Mouse (Mus musculus): ENCODE measurements around the gene Defb28.

The Defb28 gene

DNA sequence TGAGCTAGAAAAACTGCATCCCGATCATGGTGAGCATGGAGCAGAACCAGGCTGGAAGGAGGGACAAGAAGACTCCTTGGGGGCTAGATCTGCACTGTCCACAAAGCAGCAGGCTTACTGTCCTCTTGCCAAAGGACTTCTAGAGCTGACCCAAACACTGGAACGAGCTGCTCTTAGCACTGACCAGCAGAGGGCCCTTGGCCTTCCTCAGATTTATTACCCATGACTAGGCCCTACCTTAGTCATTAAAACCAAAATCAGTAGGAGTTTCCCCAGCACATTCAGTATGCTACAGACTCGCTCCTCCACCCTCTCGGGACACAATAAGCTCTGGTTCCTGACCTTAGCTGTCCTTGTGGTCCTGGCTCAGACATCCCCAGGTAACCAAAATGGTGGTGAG is at the start of gene Defb28:
Gene Defb28 (plus strand): TSS at position 275 of the 400 bp plus-strand sequence.
- DNase-seq (ENCODE audit: low spot score in 2 of 2): no peak

DNA sequence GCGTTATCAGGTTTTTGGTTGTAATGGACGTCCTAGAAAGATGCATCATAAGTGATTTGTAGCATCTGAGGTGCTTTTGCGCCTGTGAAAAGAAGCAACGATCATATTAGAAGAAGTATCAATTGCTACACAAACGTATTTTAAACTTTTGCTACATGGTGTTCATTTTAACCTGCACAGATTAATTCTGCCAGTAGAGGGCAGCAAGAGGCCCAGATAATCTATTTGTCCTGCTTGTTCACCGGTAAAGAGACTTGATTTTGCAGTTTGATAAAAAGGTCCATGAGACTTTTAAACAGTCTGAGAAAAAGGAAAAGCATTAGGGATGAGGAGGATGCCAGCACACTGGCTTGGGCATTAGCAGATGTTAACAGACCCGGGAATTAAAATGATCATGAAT is 47.1 kb upstream of the Defb28 start:
- DNase-seq (ENCODE audit: low spot score in 2 of 2): peak in 1 of 2 experiments; percentile 6

DNA sequence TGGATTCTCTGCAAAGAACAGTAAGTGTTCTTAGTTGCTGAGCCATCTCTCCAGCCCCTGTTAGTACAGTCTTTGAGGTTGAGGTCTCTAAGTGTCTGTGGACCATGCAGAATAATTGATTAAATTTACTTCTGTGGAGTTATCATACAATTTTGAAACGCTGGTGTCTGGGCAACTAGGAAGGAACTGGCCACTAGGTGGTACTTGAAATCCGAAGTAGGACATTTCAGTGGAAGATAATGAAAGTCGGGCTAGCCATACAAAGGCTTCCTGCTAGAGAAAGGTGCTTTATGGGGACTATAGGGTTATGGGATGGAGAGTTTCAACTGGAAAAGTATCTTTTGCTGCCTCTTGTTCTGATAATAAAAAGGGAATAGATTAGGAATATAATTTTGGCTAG is 45.6 kb upstream of the Defb28 start:
- DNase-seq (ENCODE audit: low spot score in 2 of 2): no peak

DNA sequence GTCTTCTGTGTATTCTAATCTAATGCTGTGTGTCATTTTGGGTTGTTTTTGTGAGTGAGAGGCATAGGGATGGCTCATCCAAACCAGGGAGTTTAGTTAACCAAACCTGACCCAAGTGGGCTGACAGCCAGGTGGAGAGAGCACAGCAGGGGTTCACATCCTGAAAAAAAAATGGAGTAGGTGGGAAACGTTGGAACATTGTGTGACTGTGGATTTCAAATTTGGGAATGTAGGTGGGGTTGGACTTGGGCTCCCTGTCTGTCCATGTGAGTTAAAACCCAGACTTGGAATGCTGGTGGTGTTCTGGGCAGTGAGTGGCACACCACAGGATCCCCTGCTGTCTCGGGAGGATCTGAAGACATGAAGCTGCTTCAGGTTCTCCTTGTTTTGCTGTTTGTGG is 41.3 kb upstream of the Defb28 start, which contains the start of gene Defb20:
Gene Defb20 (plus strand): TSS at position 301 of the 400 bp plus-strand sequence.
- DNase-seq (ENCODE audit: low spot score in 2 of 2): no peak

DNA sequence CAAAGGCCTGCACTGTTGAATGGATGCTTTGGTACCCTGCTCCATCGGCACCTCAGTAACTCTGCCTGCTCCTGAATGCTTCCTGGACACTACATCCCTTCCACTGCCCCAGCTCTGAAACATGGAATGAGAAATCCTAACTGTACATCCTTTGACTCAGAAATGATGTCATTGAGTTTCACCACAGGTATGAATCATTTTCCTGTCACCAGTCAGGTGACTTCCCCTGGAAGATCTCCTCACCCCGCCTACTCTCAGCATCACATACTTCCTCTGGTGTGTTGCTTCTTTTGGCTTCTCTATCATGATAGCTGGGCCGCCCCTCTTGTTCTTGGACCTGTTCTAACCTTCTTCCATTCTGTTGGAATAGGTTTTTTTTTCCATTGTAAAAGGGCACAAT is 37.2 kb upstream of the Defb28 start:
- DNase-seq (ENCODE audit: low spot score in 2 of 2): no peak

DNA sequence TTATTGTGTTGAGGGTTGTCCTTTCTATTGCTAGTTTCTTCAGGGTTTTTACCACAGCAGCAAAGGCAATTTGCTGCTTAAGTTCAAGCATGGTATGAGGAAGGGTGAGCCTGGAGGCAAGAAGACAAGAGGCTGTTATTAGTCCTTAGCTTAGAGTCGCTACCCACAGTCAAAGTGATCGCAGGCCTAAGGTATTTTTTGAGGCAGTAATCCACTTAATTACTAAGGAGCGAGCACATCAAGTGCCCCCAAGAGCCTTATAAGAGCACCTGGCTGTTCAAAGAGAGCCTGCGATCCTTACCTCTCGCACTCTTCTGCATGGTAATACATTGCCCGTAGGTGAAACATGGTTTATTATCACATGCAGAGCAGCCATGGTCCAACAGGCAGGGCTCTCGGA is 36.3 kb upstream of the Defb28 start:
- DNase-seq (ENCODE audit: low spot score in 2 of 2): no peak

DNA sequence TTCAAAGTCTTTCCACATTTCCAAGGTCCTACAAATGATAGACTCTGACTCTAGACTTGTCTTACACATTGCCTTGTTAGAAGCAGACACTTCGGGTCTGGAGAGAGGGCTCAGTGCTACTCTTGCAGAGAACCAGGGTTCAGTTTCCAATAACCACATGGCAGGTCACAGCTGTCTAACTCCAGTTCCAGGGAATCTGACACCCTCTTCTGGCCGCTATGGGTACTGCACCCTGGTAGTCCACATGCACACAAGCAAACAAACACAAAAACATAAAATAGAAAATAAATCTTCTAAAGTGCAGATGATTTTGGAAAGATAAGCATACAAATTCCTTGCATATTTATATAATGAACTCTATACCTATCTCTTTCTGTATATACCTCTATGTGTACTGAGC is 31.0 kb upstream of the Defb28 start:
- DNase-seq (ENCODE audit: low spot score in 2 of 2): no peak

DNA sequence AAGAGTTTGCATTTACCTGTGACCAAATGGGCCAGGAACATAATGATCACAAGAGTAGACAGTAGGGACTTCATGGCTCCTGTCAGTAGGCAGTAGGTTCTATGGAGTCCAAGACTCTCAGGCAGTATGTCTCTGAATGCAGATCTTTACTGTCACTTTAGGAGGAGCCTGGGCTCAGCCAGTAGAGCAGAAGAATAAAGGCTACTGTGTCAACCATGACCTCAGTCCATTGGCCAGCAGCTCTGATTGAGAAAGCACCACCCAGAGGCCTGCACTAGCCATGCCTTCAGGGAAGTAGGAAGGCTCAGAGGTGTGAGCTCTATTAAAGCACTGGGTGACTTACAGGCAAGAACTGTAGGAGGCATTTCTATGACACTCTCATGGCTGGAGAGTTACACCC is 28.0 kb upstream of the Defb28 start, which contains the start of gene Defb22:
Gene Defb22 (minus strand): TSS at position 101 of the 400 bp plus-strand sequence.
- DNase-seq (ENCODE audit: low spot score in 2 of 2): no peak

DNA sequence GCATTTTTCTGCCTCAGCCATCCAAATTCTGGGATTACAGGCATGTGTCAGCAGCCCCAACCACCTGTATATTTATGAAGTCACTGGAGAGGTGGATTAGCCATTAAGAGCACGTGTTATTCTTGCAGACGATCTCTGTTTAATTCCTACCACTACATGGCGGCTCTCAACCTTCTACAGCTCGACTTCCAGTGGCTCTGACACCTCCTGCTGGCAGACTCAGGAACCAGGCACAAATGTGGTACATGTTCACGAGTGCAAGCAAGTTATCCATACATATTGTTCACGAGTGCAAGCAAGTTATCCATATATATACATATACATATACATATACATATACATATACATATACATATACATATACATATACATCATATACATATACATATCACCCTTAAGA is 24.9 kb upstream of the Defb28 start:
- DNase-seq (ENCODE audit: low spot score in 2 of 2): no peak

DNA sequence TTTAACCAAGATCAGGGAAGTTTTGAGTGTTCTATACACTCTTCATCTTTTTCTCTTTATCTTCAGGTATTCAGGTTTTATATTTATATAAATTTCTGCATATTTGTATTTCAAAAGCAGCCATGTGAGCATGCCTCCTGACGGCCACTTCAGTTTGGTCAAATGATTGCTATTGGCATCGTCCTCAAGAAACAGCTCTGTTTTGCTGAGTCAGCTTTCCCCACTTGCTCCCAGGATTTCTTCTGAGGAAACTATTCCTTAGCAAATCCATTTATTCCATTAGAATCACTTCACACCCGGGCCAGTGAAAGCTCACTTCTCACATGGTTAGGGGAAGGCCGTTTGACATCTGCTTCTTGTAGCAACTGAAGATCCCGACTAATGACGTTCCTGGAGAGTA is 20.0 kb upstream of the Defb28 start:
- no peak for DNase-seq (ENCODE audit: low spot score in 2 of 2)

DNA sequence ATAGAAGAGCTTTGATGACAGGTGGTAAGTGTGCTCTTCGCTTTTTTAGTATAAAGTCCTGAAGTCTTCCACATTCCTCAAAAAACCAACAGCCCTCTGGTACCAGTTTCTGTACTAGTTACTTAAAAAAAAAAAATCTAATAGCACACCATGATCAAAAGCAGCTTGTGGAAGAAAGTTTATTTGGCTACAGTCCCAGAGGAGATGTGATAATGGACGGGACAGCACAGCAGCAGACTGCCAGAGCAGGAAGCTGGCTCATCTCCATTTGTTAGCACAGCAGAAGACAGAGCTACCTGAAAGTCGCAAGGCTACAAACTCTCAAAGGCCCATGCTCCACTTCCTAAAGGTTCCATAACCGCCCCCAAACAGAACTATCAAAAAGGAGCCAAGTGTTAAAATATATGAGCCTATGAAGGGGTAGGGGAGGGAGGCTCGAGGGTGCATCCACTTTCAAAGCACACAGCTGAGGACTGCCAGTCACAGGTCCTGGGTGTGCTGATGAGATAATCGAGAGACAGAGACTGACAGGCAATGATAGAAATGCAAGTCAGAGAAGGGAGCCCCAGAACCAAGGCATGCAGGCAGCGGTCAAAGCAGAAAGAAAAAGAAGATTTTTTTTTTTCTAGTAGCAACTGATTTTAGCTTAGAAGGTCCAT is 17.7 kb upstream of the Defb28 start:
- DNase-seq (ENCODE audit: low spot score in 2 of 2): no peak

DNA sequence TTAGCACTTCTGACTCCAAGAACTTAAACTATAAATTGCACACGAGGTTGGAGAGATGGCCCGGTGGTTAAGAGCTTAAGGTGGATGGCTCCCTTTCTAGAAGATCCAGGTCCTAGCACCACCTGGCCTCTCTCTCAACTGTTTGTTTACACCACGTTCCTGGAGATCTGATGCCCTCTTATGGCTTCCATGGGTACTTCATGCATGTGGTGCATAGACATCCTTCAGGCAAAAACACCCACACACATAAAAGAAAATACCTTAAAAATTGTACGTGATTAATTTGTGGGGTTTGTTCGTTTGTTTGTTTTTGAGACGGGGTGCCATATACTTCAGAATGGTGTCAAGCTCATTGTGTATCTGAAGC is 17.2 kb upstream of the Defb28 start:
- no peak for DNase-seq (ENCODE audit: low spot score in 2 of 2)

DNA sequence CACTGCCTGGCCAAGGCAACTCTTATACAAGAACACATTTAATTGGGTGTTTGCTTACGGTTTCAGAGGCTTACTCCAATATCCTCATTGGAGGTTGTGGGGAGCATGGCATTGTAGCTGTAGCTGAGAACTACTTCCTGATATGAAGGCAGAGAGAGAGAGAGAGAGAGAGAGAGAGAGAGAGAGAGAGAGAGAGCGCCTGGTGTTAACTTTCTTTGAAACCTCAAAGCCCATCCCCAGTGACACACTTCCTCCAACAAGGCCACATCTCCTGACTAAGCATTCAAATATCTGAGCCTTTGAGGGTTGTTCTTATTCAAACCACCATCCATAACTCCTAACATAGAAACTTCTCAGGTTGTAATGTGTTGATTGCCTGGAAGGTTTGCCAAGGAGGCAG is 14.1 kb upstream of the Defb28 start:
- no peak for DNase-seq (ENCODE audit: low spot score in 2 of 2)

DNA sequence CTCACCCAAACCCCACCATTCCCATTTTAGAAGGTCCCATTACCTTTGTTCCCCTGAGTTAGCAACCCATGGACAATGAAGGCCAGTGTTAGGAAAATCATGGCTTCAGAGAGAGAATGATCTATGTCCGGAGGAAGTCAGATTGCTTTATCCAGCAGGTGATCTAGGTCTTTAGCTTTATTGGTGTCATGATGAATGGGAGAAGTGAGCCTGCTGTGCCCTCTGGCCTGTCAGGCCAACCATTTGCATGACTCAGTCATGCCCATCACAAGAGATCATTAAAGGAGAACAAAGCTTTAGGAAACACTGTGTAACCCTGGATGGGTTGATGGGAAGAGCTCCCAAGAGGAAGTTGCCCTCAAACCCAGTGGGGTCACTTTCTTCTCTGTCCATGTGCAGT is 6.5 kb upstream of the Defb28 start, which contains the start of gene Defb26:
Gene Defb26 (minus strand): TSS at position 101 of the 400 bp plus-strand sequence.
- DNase-seq (ENCODE audit: low spot score in 2 of 2): no peak

DNA sequence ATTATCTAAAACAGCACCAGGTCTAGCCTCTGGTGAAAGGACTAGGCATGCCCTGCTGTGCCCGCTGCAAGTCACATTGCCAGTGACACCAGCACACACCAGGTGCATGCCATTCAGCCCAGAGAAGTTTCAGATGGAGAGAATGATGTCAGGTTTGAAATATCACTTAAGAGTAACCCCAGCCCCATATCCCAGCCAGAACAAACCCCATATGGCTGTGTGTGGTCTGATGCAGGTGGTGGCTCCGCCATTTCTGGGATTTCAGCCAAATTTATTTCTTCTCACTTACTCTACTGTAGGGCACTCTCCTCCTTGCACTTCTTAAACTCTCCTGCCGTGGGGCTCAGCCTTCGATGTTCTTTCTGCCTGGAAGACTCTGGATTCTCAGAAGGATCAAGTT is 2.0 kb upstream of the Defb28 start:
- no peak for DNase-seq (ENCODE audit: low spot score in 2 of 2)

DNA sequence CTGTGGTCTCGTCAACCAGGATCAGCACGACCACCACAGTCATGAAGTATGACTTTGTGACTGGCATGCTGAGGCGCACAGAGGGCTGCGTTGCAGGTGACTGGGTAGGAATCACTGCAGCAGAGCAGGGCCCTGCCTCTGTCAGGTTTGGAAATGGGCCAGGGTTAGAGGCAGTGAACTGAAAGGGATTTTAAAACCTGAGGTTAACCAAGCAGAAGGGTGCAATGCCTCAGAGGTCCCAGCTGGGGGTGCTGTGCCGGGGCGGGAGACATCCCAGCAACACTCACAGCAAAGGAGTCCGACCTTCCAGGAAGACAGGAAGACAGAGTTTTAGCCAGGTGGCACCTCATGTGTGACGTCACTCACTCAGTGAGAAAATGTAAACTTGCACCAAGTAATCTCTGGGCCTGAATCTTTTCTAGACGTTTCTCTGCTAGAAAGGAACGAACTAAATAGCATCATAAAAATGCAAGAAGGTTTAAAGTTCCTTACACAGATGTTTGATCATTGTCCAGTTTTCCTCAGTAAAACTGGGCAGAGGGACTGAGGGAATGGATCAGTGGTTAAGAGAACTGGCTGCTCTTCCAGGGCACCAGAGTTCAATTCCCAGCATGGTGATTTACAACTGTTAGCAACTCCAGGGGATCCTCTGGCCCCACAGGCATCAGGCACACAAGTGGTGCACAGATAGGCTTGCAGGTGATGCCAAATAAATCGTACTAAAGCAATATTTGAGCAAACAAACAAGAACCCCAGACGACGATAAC is 22.1 kb downstream of the Defb28 start, which contains the start of gene Defb29:
Gene Defb29 (minus strand): TSS at position 155 of the 767 bp plus-strand sequence.
- DNase-seq (ENCODE audit: low spot score in 2 of 2): no peak

DNA sequence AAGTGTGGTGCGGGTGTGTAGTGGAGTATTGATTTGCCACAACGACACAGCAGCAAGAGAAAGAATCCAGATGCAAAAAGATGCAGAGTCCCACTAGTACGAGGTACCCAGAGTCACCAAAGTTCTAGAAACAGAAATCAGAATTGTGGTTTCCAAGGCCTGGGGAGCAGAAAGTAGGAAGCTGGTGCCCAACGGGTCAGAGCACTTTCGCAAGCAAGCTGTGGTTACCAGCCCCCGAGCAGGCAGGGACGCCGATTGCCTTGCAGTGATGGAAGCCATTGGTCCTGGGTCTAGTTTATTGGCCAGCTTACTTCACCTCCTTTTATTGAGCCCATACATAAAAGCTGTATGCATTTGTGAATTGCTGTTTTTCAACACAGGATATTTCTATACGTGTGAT is 23.9 kb downstream of the Defb28 start:
- DNase-seq (ENCODE audit: low spot score in 2 of 2): no peak

DNA sequence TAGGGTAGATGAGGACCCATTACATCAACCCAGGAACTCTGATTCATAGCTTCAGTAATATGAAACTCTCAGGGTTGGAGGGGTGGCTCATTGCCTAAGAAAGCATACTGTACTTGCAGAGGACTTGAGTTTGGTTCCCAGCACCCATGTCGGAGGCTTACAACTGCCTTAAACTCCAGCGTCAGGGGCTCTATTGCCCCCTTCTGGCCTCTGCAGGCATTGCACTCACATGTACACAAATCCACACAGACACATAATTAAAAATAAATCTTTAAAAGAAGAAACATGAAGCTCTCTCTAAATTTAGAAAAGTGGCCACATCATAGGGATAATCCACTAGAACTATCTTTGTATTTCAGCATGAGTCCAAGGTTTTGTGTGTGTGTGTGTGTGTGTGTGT is 24.8 kb downstream of the Defb28 start:
- DNase-seq (ENCODE audit: low spot score in 2 of 2): no peak

DNA sequence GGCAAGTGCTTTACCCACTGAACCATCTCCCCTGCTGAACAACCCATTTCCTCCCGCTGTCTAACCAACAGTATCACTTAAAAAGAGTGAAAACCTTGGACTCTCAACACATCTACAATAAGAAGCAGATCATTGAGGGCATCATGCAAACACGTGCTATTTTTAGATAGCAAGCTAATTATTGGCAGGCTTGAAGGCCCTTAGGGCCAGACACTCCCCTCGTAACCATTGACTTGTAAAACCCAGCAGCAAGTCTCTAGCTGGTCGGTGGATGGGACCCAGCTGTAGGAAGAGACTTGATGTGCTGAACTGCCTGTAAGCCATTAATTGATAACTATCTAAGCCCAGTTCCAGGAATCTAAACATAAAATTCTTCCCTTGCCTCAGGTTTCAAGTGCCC is 25.4 kb downstream of the Defb28 start:
- no peak for DNase-seq (ENCODE audit: low spot score in 2 of 2)

DNA sequence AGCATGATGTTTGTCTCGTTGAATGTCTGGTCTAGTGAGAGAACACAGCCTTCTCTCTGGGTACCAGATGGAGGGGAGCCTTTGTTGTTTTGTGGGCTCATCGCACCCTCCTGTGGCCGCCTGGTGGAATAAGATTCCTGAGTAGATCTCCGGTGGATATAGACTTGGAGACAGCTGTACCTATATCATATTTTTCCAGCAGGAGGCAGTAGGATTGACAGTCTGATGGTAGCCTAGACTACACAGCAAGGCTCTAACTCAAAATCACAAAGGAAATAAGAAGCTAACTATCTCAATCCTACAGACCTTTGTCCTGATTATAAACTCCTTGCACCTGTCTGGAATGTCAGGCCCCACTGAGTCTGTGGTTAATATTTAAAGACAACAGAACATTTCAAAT is 26.6 kb downstream of the Defb28 start:
- no peak for DNase-seq (ENCODE audit: low spot score in 2 of 2)

DNA sequence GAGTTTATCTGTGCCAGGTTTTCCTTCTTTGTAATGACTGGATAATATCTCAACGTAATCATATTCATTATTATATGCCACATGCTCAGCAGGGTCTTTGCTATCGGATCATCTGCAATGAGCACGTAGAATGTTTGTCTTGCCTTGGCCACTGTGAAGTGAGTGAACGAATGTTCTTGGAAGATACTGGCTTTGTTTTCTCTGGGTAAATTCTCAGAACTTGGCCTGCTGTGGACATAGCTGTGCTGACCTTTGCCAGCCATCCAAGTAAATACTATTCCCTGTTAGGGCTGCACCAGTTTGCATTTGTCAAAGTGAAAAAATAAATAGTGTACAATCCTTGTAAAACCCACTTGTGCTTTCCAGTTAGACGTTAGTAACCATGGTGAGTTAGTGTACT is 30.1 kb downstream of the Defb28 start:
- no peak for DNase-seq (ENCODE audit: low spot score in 2 of 2)

DNA sequence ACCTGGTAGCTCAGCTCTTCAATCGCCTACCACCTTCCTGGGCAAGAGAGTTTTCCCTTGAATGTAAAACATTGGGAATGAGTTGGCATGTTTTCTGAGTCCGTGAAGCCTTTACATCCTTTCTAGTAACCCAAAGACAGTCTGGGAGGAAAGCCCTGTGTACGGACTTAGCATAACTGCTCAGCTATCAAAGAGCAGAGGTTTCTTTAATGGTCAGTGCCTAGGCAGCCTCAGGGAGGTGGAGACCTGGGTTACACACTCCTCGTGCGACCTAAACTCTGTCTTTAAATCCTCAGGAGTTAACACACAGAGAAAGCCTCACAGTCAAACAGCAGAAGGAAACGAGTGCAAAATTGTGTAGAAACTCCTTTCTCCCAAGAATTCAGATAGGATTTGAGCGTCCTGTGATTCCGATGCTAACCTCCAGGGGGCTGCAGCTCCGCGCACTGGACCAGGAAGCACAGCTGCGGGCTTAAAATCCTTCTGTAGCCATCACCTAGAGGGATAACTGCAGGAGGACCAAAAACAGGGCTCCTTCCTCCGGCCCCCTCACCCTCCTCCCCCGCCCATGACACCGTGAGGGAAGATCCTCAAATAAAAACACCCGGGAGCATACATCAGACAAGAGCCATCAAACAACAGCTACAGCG is 35.8 kb downstream of the Defb28 start:
- DNase-seq (ENCODE audit: low spot score in 2 of 2): no peak

DNA sequence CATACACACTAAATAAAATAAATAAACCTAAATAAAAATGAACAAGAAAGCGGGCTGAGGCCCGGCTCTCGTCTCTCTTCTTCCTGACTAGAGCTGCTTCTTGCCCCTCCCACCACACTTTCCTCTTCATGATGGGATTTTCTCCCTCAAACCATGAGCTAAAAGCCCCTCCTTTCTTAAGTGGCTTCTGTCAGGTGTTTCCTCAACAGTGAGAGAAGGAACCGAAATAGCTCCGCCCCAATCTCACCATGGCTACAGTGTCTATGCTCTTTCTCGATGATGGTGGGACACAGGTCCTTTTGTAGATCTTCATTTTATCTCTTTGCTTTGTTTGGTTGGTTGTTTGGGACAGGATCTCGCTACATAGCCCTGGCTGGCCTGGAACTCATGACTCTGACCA is 38.6 kb downstream of the Defb28 start:
- DNase-seq (ENCODE audit: low spot score in 2 of 2): no peak

Data from spleen, postnatal 36 days (tissue).